ENCODE assay signal across 9 mouse cellular contexts in the genomic region with DNA sequence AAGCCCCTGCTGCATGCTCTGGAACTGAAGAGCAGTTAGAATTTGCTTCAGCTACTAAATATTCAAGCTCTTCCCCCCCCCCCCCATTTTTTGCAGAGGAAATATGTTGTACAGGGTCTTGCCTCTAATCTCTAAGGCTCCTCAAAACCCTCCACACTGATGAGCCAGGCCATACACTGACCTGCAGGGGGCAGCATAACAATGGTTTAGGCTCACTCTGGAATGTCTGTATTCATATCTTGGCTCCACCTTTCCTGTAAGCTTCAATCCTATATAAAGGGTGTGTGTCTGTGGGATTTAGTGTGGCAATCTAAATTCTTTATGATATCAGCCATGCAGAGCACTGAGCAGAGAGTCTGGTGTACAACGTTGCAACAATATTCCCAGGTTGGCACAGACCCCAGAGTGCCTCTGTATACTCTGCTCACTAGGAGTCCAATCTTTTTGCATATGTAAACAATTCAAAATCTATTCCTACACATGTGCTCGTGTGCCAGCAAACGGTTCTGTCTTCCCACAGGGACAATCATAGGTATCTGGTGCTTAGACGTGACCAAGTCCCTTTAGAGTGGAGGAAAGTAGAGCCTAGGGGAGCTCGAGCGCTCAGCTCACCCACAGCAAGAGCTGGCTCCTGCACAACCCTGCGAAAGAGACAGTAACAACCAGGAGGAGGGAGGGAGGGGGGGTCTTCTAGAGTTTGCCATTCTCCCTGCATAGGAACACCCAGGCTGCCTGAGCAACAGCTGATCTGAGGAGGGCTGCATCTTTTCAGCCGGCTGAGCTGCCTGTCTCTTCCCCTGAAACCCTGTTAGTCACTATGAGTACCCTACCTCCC.
A peak's percentile ranks its signal among the peaks of the same experiment; 100 is the strongest.
DNase-seq lines count a peak whose midpoint lies in the region; ATAC-seq lines count a peak whose summit lies in the region.
"Had no signal": no experiment of that assay in that cellular context is flagged by ENCODE, and none has a peak within 500 bp of the region (broad histone marks: within the 10 kb centered on the region; RNA-seq: fewer than 3 reads in every experiment).

No protein-coding gene starts in this region.

- no peak overlapping the region for H3K4me3 ChIP-seq in forebrain, embryonic 11.5 days (ENCODE audit: low read depth, low read length)
- H3K4me3 ChIP-seq in hindbrain, embryonic 11.5 days (ENCODE audit: low read depth, low read length), result no peak overlapping the region
- H3K4me3 ChIP-seq: myocyte had no signal

- 55% methylated on average over 8 of the region's 8 CpGs for WGBS in forebrain, embryonic 11.5 days
- 62% methylated on average over 8 of the region's 8 CpGs for WGBS in hindbrain, embryonic 11.5 days

- ATAC-seq in forebrain, embryonic 11.5 days (replicated peaks; ENCODE audit: low FRiP score), result peak; percentile 75
- ATAC-seq in hindbrain, embryonic 11.5 days (ENCODE audit: low FRiP score), result peak; percentile 77
- ATAC-seq in inflammation-experienced regulatory T-cells, adult 6 months, result no peak

- H3K9me3 ChIP-seq in forebrain, embryonic 11.5 days (ENCODE audit: control insufficient read depth, low read length), result no peaks in the 10 kb centered on the region
- H3K9me3 ChIP-seq in hindbrain, embryonic 11.5 days (ENCODE audit: control insufficient read depth, low read length), result no peaks in the 10 kb centered on the region

- no peaks in the 10 kb centered on the region; the same call in 1 of the 2 replicates for H3K36me3 ChIP-seq in forebrain, embryonic 11.5 days (ENCODE audit: control insufficient read depth, insufficient read depth, low read length)
- H3K36me3 ChIP-seq in hindbrain, embryonic 11.5 days (ENCODE audit: control insufficient read depth, insufficient read depth, low read length), result no peaks in the 10 kb centered on the region

- H3K27ac ChIP-seq in forebrain, embryonic 11.5 days (ENCODE audit: low read depth, low read length), result 0 out of 2 replicates have a peak overlapping the region, but pooled peaks have one; percentile 18
- no peak overlapping the region for H3K27ac ChIP-seq in hindbrain, embryonic 11.5 days (ENCODE audit: low read depth, low read length)

- peak; percentile 20 for DNase-seq in MEL-GATA-1-ER (ENCODE audit: extremely low read depth, low read depth)
- DNase-seq in brain, embryonic 18.5 days (ENCODE audit: low read depth, low spot score), result peak; percentile 66
- DNase-seq in forebrain, embryonic 11.5 days (ENCODE audit: low spot score), result peak; percentile 81
- DNase-seq in hindbrain, embryonic 11.5 days (ENCODE audit: low spot score), result peak; percentile 87
- peak; percentile 74 to 78 for DNase-seq in layer of hippocampus, postnatal 10 days (ENCODE audit: low spot score in 2 of 2)
- DNase-seq in lung, postnatal 25 days (ENCODE audit: low spot score), result peak; percentile 75
- DNase-seq in right cerebral cortex, postnatal 10 days (ENCODE audit: low spot score in 2 of 2), result peak; percentile 84 to 87

- no peak overlapping the region; the same call in 1 of the 2 replicates for H3K9ac ChIP-seq in forebrain, embryonic 11.5 days (ENCODE audit: low read length)
- no peak overlapping the region for H3K9ac ChIP-seq in hindbrain, embryonic 11.5 days (ENCODE audit: low read depth, low read length)

- H3K27me3 ChIP-seq in forebrain, embryonic 11.5 days (ENCODE audit: control insufficient read depth, insufficient read depth, low read length), result no peaks in the 10 kb centered on the region
- no peaks in the 10 kb centered on the region for H3K27me3 ChIP-seq in hindbrain, embryonic 11.5 days (ENCODE audit: control insufficient read depth, insufficient read depth, low read length)

- H3K4me1 ChIP-seq in forebrain, embryonic 11.5 days (replicated peaks; ENCODE audit: control insufficient read depth, insufficient read depth, low read length), result peaks cover 7% of the 10 kb centered on the region
- no peaks in the 10 kb centered on the region for H3K4me1 ChIP-seq in hindbrain, embryonic 11.5 days (replicated peaks; ENCODE audit: control insufficient read depth, insufficient read depth, low read length)

- no peak overlapping the region for H3K4me2 ChIP-seq in forebrain, embryonic 11.5 days (ENCODE audit: low read depth, low read length, severe bottlenecking)
- no peak overlapping the region for H3K4me2 ChIP-seq in hindbrain, embryonic 11.5 days (replicated peaks; ENCODE audit: low read depth, low read length)

Comparison
In these comparisons a context has a peak if more than half of its experiments do, and no peak if none do; other contexts are left out.
1. DNase-seq: peak in every context shown above with its lines; median percentile 87 in hindbrain, embryonic 11.5 days; 86 in right cerebral cortex, postnatal 10 days; 81 in forebrain, embryonic 11.5 days; 76 in layer of hippocampus, postnatal 10 days; 75 in lung, postnatal 25 days; 66 in brain, embryonic 18.5 days; 20 in MEL-GATA-1-ER.